Mouse (Mus musculus): ENCODE results near the gene Mthfsd.

Gene Mthfsd

DNA sequence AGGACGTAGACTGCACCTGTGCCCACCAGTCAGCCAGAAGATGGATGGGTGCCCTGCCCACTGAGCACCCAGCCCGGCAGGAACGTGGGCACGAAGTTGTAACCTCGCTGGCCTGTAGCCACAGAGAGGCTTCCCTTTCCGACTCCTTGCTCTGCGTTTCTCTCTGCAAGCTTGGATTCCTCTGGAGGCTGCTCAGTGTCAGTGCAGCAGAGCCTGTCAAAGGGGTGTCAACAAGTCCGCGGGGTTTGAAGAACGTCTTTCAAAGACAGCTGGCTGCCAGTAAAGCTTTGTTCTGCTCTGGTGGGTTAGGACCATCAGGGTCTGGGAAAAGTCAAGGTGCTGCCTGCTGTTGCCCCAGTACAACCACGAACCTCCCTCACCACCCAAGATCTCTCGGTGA is 36.7 kb downstream of the Mthfsd start:
- no peak for DNase-seq

DNA sequence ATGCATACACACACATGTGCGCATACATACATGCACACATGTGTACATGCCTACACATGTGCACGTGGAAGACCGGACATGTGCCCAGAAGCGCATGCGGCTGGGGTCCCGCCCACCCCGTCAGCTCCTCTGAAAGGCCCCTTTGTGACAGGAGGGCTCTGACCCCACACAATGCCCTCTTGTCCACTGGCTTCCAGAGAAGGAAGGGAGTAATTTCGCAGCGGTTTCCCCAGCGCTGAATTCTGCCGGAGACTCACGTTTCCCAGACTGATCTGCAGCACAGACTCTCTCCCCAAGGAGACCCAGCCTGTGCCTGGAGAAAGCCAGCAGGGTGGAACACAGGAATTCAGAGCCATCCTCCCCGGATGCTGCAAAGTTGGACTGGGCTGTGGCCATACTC is 44.5 kb downstream of the Mthfsd start:
- DNase-seq: no peak

DNA sequence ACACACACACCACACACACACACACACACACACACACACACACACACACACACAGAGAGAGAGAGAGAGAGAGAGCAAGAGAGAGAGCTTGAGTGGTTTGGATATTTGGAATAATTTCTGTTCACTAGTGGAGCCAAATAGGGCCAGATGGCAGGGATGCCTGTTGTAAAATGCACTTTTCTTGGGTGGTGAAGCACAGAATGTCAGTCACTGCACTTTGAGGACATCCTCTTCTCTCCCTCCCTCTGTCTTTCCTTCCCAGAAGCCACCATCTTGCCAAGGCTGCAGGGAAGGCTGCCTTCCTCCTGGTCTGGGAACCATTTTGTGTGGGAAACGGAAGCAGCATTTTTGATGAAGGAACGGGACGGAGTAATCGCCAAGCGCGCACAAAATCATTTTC is 45.7 kb downstream of the Mthfsd start:
- DNase-seq: no peak

DNA sequence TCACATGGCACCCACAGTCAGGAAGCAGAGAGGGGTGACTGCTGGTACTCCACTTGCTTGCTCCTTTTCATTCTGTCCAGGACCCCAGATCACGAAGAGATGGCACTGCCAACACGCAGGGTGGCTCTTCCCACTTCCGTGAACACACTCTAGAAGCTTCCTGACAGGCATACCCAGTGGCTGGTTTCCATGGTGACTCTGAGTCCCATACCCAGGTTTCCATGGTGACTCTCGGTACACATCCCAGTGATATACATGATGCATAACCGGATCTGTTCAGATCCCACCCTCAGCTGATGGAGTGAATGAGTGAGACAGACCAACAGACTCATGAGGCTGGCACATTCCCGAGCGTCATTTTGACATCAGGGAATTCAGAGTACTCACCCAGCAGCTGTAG is 49.1 kb downstream of the Mthfsd start:
- DNase-seq: peak; percentile 41

DNA sequence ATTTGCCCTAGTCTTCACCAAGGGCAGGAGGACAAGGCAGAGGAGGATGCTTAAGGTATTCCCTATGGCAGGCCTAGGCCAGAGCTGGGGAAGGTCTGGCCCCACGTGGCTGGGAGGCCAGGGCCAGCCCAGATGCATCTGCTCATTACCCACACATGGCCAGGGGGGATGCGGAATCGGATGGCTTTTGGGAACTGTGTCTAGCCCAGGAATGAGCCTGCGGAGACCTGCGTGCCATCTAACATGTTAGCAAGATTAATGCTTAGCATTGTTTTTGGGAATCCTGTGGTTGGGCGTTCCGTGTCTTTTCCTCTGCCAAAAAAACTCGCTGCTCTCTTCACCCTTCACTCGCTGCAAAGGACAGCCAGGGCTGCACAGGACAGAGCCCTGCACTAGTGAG is 50.1 kb downstream of the Mthfsd start:
- DNase-seq: no peak

DNA sequence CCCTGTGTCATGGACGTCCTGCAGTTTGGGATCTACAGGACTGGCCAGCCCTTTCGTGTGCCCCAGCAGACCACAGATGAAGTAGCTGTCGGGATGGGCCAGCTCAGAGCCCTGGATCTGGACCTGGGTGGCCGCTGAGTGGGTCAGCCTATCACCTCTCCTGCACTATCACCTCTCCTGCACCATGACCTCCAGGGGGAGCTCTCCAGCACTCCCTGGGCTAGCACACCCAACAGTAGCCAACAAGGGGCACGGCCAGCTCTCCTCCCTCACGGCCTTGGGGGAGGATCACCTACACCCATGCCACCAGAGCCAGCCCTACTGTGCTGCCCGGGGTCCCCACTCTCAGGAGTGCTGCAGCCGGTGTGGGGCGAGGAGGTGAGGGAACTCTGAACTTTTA is 60.8 kb downstream of the Mthfsd start:
- no peak for DNase-seq

DNA sequence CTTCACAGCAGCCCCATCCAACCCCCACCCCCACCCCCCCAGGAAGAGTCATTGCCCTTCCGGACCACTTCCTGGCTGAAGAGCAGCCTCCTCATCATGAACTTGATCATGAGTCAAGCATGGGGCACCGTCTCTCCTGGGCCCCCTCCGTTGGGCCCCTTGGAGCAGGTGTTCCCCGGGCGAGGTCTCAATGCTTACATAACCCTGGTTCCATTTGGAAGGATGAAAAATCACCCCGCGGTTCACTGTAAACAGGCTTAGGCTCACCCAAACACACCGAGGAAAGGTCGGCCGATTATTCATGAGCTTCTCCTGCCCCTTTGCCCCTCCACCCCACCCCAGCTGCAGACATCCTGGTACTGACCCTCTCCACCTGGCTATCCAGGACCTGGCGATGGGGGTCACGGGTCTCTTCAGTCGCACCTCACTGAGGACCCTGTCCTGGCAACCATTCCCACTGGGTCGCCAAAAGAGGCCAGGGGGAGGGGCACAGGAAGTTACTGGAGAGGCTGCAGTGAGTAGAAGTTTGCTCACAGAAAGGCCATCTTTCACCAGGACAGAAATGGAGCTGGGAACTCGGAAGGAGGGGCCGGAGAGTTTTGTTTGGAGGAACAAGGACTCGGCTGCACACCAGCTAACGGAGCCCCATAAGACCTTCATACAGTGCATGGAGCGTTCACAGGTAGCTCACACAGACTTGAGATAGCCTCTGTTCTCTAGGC is 64.3 kb downstream of the Mthfsd start:
- no peak for DNase-seq

Data from right cerebral cortex, adult 18-20 months (tissue).